Mouse (Mus musculus): ENCODE data around the gene Olfr480. TPM values are rescaled to one million over a fixed set of nuclear protein-coding genes. Genes with fewer than 3 reads are reported as not detected.

Gene Olfr480
- total RNA-seq (2014; fragmentation: Nextera tagmentation) (not detected in 2 replicates), total RNA-seq (2017) (not detected in 2 replicates)

GRCm38 (mm10) chr7:108067246-108067645, at the start of gene Olfr480:
TSS of gene Olfr480 (minus strand) at chr7:108067346.
- ATAC-seq (replicated peaks; ENCODE audit: low FRiP score, low TSS enrichment, poor library complexity, severe bottlenecking) = no peak

DNA sequence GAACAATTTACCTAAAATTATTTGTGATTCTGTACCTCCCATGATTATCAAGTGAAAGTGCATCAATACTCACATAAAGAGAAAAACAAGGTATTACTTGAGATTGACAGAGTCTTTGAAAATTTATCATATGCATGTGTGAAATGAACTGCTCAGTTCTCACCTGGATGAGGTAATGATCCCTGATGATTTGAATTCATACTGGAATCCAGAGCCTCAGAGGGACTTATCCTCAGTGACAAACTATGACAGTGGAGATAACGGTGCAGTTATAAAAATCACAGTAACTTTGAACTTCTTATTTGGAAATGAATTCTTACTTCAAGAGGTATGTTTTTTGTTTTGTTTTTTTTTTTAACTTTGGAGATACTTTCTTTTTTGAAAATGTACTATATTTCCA, 33.4 kb upstream of the Olfr480 start, which contains the start of gene Olfr483:
Gene Olfr483, plus strand, starts transcription at position 301 of the 400 bp plus-strand sequence.
- no peak for ATAC-seq (replicated peaks; ENCODE audit: low FRiP score, low TSS enrichment, poor library complexity, severe bottlenecking)

DNA sequence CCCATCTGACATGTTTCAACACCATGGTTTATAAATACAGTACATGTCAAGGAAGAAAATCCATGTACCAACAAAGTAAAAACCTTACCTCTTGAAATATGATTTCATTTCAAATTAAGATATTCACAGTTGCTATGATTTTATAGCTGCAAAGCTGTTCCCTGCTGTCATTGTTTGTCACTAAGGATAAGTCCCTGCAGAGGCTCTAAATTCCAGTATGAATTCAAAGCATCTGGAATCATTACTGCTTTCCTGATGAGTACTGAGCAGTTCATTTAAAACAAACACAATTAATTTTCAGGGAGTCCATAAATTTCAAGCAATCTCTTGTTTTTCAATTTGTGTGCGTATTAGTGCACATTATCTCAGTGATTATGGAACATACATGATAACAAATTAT, 30.3 kb upstream of the Olfr480 start, which contains the start of gene Olfr482:
Gene Olfr482, minus strand, starts transcription at position 101 of the 400 bp plus-strand sequence.
- ATAC-seq (replicated peaks; ENCODE audit: low FRiP score, low TSS enrichment, poor library complexity, severe bottlenecking) = no peak

DNA sequence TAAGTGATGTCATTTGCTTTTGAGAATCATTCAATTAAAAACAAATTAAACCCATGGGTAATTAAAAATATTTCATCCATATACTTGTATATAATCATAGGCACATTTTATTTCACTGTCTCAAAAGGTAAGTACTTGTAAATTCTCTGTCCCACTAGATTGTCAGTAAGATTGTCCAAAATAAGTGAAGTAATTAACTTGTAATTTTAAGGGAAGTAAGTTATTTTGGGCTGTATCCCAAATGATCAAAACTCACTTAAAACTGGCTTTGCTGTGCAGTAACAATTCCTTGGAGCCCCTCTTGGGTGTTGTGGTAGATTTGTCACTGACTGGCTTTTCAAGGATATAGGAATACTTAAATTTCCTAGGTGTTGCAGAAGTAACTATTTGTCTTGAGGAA, 12.4 kb upstream of the Olfr480 start, which contains the start of gene Olfr481:
Gene Olfr481, plus strand, starts transcription at position 301 of the 400 bp plus-strand sequence.
- no peak for ATAC-seq (replicated peaks; ENCODE audit: low FRiP score, low TSS enrichment, poor library complexity, severe bottlenecking)

- ATAC-seq (replicated peaks; ENCODE audit: low FRiP score, low TSS enrichment, poor library complexity, severe bottlenecking) = no peak
Measured at GRCm38 (mm10) chr7:108050393-108050792, 16.8 kb downstream of the Olfr480 start, which contains the start of gene Olfr479. TSS of gene Olfr479 (plus strand) at chr7:108050693.

DNA sequence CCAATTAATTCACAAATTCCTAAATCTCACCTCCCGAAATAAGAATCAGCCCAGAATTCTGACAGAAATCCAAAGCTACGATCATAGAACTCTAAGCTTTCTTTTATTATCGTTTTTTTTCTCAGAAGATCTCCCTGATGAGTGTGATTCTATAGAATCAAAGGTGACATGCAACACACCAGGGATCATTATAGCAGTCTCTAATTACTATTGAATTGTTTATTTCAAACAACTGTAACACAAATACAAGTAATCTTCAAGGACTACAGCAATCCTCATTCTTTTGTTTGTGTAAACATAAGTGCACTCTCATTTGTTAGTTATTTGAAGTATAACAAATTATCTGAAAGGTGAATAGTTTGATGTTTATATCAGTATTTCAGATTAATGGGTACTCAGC, 33.3 kb downstream of the Olfr480 start, which contains the start of gene Olfr478:
Gene Olfr478, minus strand, starts transcription at position 101 of the 400 bp plus-strand sequence.
- no peak for ATAC-seq (replicated peaks; ENCODE audit: low FRiP score, low TSS enrichment, poor library complexity, severe bottlenecking)

Other genes starting within 250 kb of the Olfr480 start
- not detected in 2 replicates for gene Olfr469, start 241.8 kb downstream of the Olfr480 start, total RNA-seq (2014; fragmentation: Nextera tagmentation)
- gene Olfr469, start 241.8 kb downstream of the Olfr480 start, total RNA-seq (2017) = not detected in 2 replicates
- not detected in 2 replicates for gene Olfr470, start 219.9 kb downstream of the Olfr480 start, total RNA-seq (2014; fragmentation: Nextera tagmentation)
- not detected in 2 replicates for gene Olfr470, start 219.9 kb downstream of the Olfr480 start, total RNA-seq (2017)
- gene Olfr472, start 169.4 kb downstream of the Olfr480 start, total RNA-seq (2014; fragmentation: Nextera tagmentation) = not detected in 2 replicates
- not detected in 2 replicates for gene Olfr472, start 169.4 kb downstream of the Olfr480 start, total RNA-seq (2017)
- gene Olfr473, start 136.9 kb downstream of the Olfr480 start, total RNA-seq (2014; fragmentation: Nextera tagmentation) = not detected in 2 replicates
- not detected in 2 replicates for gene Olfr473, start 136.9 kb downstream of the Olfr480 start, total RNA-seq (2017)
- gene Olfr474, start 112.7 kb downstream of the Olfr480 start, total RNA-seq (2014; fragmentation: Nextera tagmentation) = not detected in 2 replicates
- gene Olfr474, start 112.7 kb downstream of the Olfr480 start, total RNA-seq (2017) = not detected in 2 replicates
- not detected in 2 replicates for gene Olfr476, start 102.5 kb downstream of the Olfr480 start, total RNA-seq (2014; fragmentation: Nextera tagmentation)
- gene Olfr476, start 102.5 kb downstream of the Olfr480 start, total RNA-seq (2017) = not detected in 2 replicates
- gene Olfr477, start 80.7 kb downstream of the Olfr480 start, total RNA-seq (2014; fragmentation: Nextera tagmentation) = not detected in 2 replicates
- not detected in 2 replicates for gene Olfr477, start 80.7 kb downstream of the Olfr480 start, total RNA-seq (2017)
- gene Olfr478, start 33.4 kb downstream of the Olfr480 start, total RNA-seq (2014; fragmentation: Nextera tagmentation) = not detected in 2 replicates
- not detected in 2 replicates for gene Olfr478, start 33.4 kb downstream of the Olfr480 start, total RNA-seq (2017)
- not detected in 2 replicates for gene Olfr479, start 16.7 kb downstream of the Olfr480 start, total RNA-seq (2014; fragmentation: Nextera tagmentation)
- gene Olfr479, start 16.7 kb downstream of the Olfr480 start, total RNA-seq (2017) = not detected in 2 replicates
- gene Olfr481, start 12.5 kb upstream of the Olfr480 start, total RNA-seq (2014; fragmentation: Nextera tagmentation) = not detected in 2 replicates
- gene Olfr481, start 12.5 kb upstream of the Olfr480 start, total RNA-seq (2017) = not detected in 2 replicates
- not detected in 2 replicates for gene Olfr482, start 30.2 kb upstream of the Olfr480 start, total RNA-seq (2014; fragmentation: Nextera tagmentation)
- not detected in 2 replicates for gene Olfr482, start 30.2 kb upstream of the Olfr480 start, total RNA-seq (2017)
- gene Olfr483, start 33.5 kb upstream of the Olfr480 start, total RNA-seq (2014; fragmentation: Nextera tagmentation) = not detected in 2 replicates
- not detected in 2 replicates for gene Olfr483, start 33.5 kb upstream of the Olfr480 start, total RNA-seq (2017)
- not detected in 2 replicates for gene Olfr484, start 60.1 kb upstream of the Olfr480 start, total RNA-seq (2014; fragmentation: Nextera tagmentation)
- gene Olfr484, start 60.1 kb upstream of the Olfr480 start, total RNA-seq (2017) = not detected in 2 replicates
- not detected in 2 replicates for gene Olfr485, start 92.5 kb upstream of the Olfr480 start, total RNA-seq (2014; fragmentation: Nextera tagmentation)
- not detected in 2 replicates for gene Olfr485, start 92.5 kb upstream of the Olfr480 start, total RNA-seq (2017)
- not detected in 2 replicates for gene Olfr486, start 105.4 kb upstream of the Olfr480 start, total RNA-seq (2014; fragmentation: Nextera tagmentation)
- gene Olfr486, start 105.4 kb upstream of the Olfr480 start, total RNA-seq (2017) = not detected in 2 replicates
- gene Olfr487, start 147.3 kb upstream of the Olfr480 start, total RNA-seq (2014; fragmentation: Nextera tagmentation) = not detected in 2 replicates
- not detected in 2 replicates for gene Olfr487, start 147.3 kb upstream of the Olfr480 start, total RNA-seq (2017)
- not detected in 2 replicates for gene Olfr488, start 191.0 kb upstream of the Olfr480 start, total RNA-seq (2014; fragmentation: Nextera tagmentation)
- not detected in 2 replicates for gene Olfr488, start 191.0 kb upstream of the Olfr480 start, total RNA-seq (2017)
- gene Olfr490, start 221.6 kb upstream of the Olfr480 start, total RNA-seq (2014; fragmentation: Nextera tagmentation) = not detected in 2 replicates
- gene Olfr490, start 221.6 kb upstream of the Olfr480 start, total RNA-seq (2017) = not detected in 2 replicates
- not detected in 2 replicates for gene Olfr491, start 246.1 kb upstream of the Olfr480 start, total RNA-seq (2014; fragmentation: Nextera tagmentation)
- gene Olfr491, start 246.1 kb upstream of the Olfr480 start, total RNA-seq (2017) = not detected in 2 replicates